Mouse (Mus musculus): Measurements from ENCODE around the gene Dupd1. TPM values are rescaled to one million over a fixed set of nuclear protein-coding genes. Genes with fewer than 3 reads are reported as not detected.
A peak's percentile ranks its signal among the peaks of the same experiment; 100 is the strongest.

Dupd1 gene
- polyA plus RNA-seq (2015; fragmentation: Nextera tagmentation; extraction: Ambion mirVana) = 0.26 and 0.31 TPM in 2 replicates

DNA sequence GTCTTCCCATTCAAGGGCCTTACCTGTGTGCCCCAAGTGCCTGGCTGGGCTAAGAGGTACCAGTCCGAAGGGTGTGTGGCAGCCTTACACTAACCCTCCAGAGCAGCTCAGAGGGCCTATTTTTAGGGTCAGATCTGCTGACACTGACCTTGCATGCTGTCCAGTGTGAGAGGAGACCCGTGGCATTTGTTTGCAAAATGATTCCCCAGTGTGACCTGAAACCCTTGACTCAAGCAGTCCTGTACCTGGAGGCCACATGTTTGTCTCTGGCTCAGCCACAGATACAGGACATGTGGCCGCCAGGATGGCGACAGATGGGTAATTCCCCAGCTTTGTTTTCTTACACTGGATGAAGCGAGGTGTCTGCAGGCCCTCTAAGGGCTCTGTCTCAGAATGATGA lies at the start of gene Dupd1:
Gene Dupd1 (minus strand): TSS at position 91 of the 400 bp plus-strand sequence.
- Histone ChIP-seq H3K36me3 (ENCODE audit: control insufficient read depth, insufficient read depth, low read length) (no peaks in the 10 kb centered on the region), H3K4me2 (ENCODE audit: low read length) (no peak within 1 kb of the TSS), H3K4me1 (ENCODE audit: control insufficient read depth, insufficient read depth, low read length) (no peaks in the 10 kb centered on the region), H3K27me3 (ENCODE audit: control insufficient read depth, insufficient read depth, low read depth, low read length) (no peaks in the 10 kb centered on the region), H3K9ac (ENCODE audit: low read depth, low read length) (no peak within 1 kb of the TSS), H3K27ac (ENCODE audit: low read length) (no peak within 1 kb of the TSS), H3K9me3 (replicated peaks; ENCODE audit: control insufficient read depth, low read length, poor library complexity, severe bottlenecking) (no peaks in the 10 kb centered on the region), H3K4me3 (ENCODE audit: low read depth, low read length) (no peak within 1 kb of the TSS)
- 89% methylated on average over 5 of the region's 5 CpGs for WGBS
- ATAC-seq = no peak

DNA sequence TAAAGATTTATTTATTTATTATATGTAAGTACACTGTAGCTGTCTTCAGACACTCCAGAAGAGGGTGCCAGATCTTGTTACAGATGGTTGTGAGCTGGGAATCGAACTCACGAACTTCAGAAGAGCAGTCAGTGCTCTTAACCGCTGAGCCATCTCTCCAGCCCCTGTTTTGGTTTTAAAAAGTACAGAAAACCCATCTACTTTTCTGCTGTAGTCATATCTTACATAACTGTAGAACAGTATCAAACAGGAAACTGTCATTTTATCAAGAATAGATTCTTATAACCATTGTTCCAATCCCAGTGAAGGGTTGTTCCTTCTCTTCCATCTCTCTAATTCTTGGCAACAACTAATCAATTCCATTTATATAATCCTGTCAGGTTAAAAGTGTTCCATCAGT lies 49.4 kb upstream of the Dupd1 start:
- Histone ChIP-seq H3K27ac (ENCODE audit: low read length) (no peak overlapping the region), H3K9ac (ENCODE audit: low read depth, low read length) (no peak overlapping the region), H3K9me3 (replicated peaks; ENCODE audit: control insufficient read depth, low read length, poor library complexity, severe bottlenecking) (no peaks in the 10 kb centered on the region), H3K27me3 (ENCODE audit: control insufficient read depth, insufficient read depth, low read depth, low read length) (no peaks in the 10 kb centered on the region), H3K4me2 (ENCODE audit: low read length) (no peak overlapping the region), H3K4me1 (ENCODE audit: control insufficient read depth, insufficient read depth, low read length) (peaks cover 2% of the 10 kb centered on the region; the same call in 1 of the 2 replicates), H3K4me3 (ENCODE audit: low read depth, low read length) (no peak overlapping the region), H3K36me3 (ENCODE audit: control insufficient read depth, insufficient read depth, low read length) (no peaks in the 10 kb centered on the region)
- WGBS = 97% methylated on average over 3 of the region's 3 CpGs
- ATAC-seq = no peak

DNA sequence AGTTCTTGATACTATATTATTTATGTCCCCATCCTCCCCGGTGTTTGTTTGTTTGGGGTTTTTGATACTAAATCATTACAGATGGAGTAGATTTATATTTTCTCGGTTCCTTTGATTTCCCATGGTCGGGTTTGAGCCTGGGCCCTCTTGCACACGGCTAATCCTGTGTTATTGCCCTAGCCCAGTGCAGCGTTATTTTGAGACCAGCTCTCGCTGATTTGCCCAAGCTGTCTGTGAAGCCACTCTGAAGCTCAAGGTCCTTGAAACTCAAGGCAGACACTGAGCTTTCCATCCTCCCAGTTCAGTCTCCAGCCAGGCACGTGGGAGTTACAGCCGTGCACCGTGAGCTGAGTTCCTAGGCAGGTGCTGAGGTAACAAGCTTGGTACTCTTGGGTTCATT lies 47.2 kb upstream of the Dupd1 start:
- no peaks in the 10 kb centered on the region for H3K4me1 ChIP-seq (ENCODE audit: control insufficient read depth, insufficient read depth, low read length)
- H3K27ac ChIP-seq (ENCODE audit: low read length) = no peak overlapping the region
- no peaks in the 10 kb centered on the region for H3K36me3 ChIP-seq (ENCODE audit: control insufficient read depth, insufficient read depth, low read length)
- no peak for ATAC-seq
- H3K4me3 ChIP-seq (ENCODE audit: low read depth, low read length) = no peak overlapping the region
- no peaks in the 10 kb centered on the region for H3K9me3 ChIP-seq (replicated peaks; ENCODE audit: control insufficient read depth, low read length, poor library complexity, severe bottlenecking)
- no peak overlapping the region for H3K4me2 ChIP-seq (ENCODE audit: low read length)
- WGBS = 89% methylated on average over 9 of the region's 9 CpGs
- H3K27me3 ChIP-seq (ENCODE audit: control insufficient read depth, insufficient read depth, low read depth, low read length) = no peaks in the 10 kb centered on the region
- no peak overlapping the region for H3K9ac ChIP-seq (ENCODE audit: low read depth, low read length)

DNA sequence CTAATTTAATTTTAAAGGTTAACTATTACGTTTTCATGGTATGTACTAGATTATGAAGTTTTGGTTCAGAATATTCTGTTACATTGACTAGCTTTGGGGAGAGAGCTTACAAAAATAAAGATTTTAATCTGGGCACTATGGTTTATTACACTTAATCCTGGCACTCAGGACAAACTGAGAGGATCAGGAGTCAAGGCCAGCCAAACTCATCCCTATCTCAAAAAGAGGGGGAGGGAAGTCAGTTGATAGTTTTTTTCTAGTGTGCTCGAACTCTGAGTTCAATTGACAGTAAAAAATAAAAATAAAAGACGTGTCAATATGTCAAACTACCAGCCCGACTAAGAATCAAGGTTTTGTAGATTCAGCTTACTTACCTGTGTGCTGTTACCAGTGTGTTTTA lies 39.0 kb upstream of the Dupd1 start:
- Histone ChIP-seq H3K9me3 (replicated peaks; ENCODE audit: control insufficient read depth, low read length, poor library complexity, severe bottlenecking) (no peaks in the 10 kb centered on the region), H3K4me1 (ENCODE audit: control insufficient read depth, insufficient read depth, low read length) (peaks cover 19% of the 10 kb centered on the region), H3K27ac (ENCODE audit: low read length) (no peak overlapping the region), H3K27me3 (ENCODE audit: control insufficient read depth, insufficient read depth, low read depth, low read length) (no peaks in the 10 kb centered on the region), H3K36me3 (ENCODE audit: control insufficient read depth, insufficient read depth, low read length) (no peaks in the 10 kb centered on the region), H3K4me2 (ENCODE audit: low read length) (no peak overlapping the region), H3K4me3 (ENCODE audit: low read depth, low read length) (no peak overlapping the region), H3K9ac (ENCODE audit: low read depth, low read length) (no peak overlapping the region)
- WGBS = 88% methylated on average over 4 of the region's 4 CpGs
- no peak for ATAC-seq

DNA sequence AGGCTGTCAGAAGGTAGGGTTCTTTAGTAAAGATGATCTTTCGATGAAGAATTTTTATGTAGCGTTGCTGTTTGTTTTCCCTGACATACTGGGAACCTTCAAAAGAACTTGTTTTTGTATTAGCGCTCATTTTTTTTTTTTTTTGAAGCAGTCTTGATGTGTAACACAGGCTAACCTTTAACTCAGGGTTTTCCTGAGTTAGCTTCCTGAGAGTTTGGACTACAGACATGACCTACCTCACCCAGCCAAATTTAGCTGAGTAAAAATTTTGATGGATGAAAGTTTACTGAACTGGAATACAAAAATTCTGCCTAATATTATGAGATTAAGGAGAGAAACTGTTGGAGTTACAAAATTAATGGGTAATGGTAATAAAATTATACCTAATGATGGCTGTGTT lies 38.0 kb upstream of the Dupd1 start:
- ATAC-seq = no peak
- Histone ChIP-seq H3K9me3 (replicated peaks; ENCODE audit: control insufficient read depth, low read length, poor library complexity, severe bottlenecking) (no peaks in the 10 kb centered on the region), H3K4me1 (ENCODE audit: control insufficient read depth, insufficient read depth, low read length) (peaks cover 19% of the 10 kb centered on the region), H3K9ac (ENCODE audit: low read depth, low read length) (0 out of 2 replicates have a peak overlapping the region, but pooled peaks have one; percentile 20), H3K27ac (ENCODE audit: low read length) (no peak overlapping the region), H3K4me2 (ENCODE audit: low read length) (peak overlapping the region; percentile 70), H3K4me3 (ENCODE audit: low read depth, low read length) (no peak overlapping the region), H3K36me3 (ENCODE audit: control insufficient read depth, insufficient read depth, low read length) (no peaks in the 10 kb centered on the region), H3K27me3 (ENCODE audit: control insufficient read depth, insufficient read depth, low read depth, low read length) (no peaks in the 10 kb centered on the region)
- 93% methylated on average over 3 of the region's 3 CpGs for WGBS

DNA sequence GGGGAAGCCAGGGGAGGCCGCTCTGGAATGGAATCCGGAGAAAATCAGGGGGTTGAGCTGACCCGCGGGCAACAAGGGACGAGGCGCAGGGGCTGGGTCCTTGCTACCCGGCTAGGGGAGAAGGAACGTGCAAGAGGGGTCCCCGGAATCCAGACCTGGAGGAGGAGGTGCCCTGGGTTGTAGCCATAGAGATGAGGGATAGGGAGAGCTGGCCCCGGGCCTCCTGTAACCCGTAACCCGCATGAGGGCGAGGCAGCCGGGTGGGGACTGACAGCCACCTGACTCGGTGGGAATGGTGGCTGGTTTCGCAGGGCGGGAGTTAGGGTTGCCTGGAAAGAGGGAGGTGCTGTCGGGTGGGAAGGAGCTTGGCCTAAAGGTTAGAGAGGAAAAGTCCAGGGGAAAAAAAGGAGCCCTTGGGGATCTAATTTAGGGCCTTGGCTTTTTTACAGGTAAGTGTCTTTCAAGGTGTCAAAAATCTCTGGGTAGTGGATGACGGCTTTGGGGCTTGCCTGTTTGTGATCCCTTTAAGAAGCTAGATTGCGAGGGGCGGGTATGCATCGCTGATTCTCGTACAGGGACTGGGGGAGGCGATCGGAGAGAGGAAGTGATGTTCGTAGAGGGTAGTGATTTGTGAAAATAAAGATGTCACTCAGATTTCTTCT lies 36.6 kb upstream of the Dupd1 start, which contains the start of gene Dusp13:
Gene Dusp13 (minus strand): TSS at position 301 of the 662 bp plus-strand sequence.
- peak within 1 kb of the TSS; percentile 89 for H3K27ac ChIP-seq (ENCODE audit: low read length)
- no peaks in the 10 kb centered on the region for H3K9me3 ChIP-seq (replicated peaks; ENCODE audit: control insufficient read depth, low read length, poor library complexity, severe bottlenecking)
- peaks cover 19% of the 10 kb centered on the region for H3K4me1 ChIP-seq (ENCODE audit: control insufficient read depth, insufficient read depth, low read length)
- 0% methylated on average over 26 of the region's 26 CpGs for WGBS
- ATAC-seq = peak; percentile 73
- H3K9ac ChIP-seq (ENCODE audit: low read depth, low read length) = peak within 1 kb of the TSS; percentile 87
- H3K27me3 ChIP-seq (ENCODE audit: control insufficient read depth, insufficient read depth, low read depth, low read length) = no peaks in the 10 kb centered on the region
- peak within 1 kb of the TSS; percentile 84 for H3K4me3 ChIP-seq (ENCODE audit: low read depth, low read length)
- H3K36me3 ChIP-seq (ENCODE audit: control insufficient read depth, insufficient read depth, low read length) = no peaks in the 10 kb centered on the region
- H3K4me2 ChIP-seq (ENCODE audit: low read length) = peak within 1 kb of the TSS; percentile 70

DNA sequence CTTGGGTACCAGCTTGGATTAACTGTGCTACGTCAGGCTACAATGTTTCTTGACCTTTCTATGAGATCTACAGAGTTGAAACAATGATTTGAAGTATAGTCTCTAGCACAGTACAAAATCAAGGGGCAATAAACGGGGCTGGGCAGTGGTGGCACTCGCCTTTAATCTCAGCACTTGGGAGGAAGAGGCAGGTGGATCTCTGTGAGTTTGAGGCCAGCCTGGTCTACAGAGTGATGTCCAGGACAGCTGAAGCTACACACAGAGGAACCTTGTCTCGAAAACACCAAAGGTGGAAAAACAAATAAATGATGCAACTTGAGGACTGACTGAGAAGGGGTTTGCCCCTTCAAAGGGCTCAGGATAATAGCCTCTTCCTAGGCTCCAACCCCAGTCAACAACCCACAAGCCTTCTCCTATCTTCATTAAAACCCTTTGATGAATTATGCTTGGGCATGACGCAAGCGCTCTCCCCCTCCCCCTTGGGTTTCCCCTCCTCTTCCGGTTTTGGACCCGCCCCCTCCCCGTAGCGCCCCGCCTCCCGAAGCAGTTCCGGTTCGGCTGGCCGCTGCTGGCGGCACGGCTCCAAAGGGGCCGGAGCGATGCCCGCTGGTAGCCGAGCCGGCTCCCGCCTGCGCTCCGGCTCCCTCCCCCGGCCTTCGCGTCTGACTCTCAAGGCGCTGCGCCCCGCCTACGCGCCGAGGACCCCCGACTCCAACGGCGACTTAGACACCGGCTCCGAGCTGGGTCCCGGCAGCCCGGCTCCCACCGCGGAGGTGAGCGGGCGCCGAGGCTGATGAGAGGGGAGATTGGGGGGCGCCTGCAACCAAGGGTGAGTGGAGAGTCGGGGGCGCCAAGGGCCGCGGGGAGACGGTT lies 35.9 kb upstream of the Dupd1 start, which contains the start of gene Samd8:
Gene Samd8 (plus strand): TSS at position 524 of the 873 bp plus-strand sequence.
- ATAC-seq = peak; percentile 89

DNA sequence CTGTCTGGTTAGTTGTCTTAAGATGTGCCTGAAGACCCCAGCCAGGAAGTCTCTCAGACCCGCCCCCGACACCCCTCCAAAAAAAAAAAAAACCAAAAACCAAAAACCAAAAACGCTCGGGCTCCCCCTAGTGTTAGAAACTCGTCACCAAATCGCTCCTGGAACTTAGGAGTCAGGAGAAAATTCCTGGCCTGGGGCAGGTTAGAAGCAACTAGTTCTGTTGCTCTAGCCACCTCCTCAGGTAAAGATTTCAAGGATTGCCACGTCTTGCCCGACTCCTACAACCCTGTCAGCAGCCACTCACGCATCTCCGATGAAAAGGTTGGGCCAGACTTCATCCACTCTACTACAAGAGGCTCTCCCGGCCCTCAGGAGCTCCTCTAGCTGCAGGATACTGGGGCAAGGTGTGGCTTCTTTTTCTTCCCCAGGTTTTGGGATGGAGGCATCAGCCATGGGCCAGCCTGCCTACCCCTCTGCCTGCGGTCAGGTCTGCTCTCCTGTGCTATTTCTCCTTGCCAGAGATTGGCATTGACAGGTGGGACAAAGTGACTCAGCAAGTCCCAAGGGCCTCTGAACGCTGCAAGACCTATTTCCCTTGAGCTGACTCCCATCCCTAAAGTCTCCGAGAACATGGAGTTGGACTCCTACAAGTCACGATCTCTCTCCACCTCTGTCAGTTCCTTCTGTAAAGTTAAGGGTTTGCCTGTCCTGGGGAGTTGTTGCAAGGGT lies 33.9 kb upstream of the Dupd1 start:
- 49% methylated on average over 15 of the region's 15 CpGs for WGBS
- Histone ChIP-seq H3K27ac (ENCODE audit: low read length) (no peak overlapping the region), H3K27me3 (ENCODE audit: control insufficient read depth, insufficient read depth, low read depth, low read length) (no peaks in the 10 kb centered on the region), H3K9ac (ENCODE audit: low read depth, low read length) (no peak overlapping the region), H3K4me3 (ENCODE audit: low read depth, low read length) (no peak overlapping the region), H3K4me2 (ENCODE audit: low read length) (no peak overlapping the region), H3K9me3 (replicated peaks; ENCODE audit: control insufficient read depth, low read length, poor library complexity, severe bottlenecking) (no peaks in the 10 kb centered on the region), H3K4me1 (ENCODE audit: control insufficient read depth, insufficient read depth, low read length) (peaks cover 16% of the 10 kb centered on the region), H3K36me3 (ENCODE audit: control insufficient read depth, insufficient read depth, low read length) (no peaks in the 10 kb centered on the region)
- no peak for ATAC-seq

More for the DNA sequence above, 35.9 kb upstream of the Dupd1 start, which contains the start of gene Samd8:
- Histone ChIP-seq H3K27ac (ENCODE audit: low read length) (peak within 1 kb of the TSS; percentile 89), H3K9me3 (replicated peaks; ENCODE audit: control insufficient read depth, low read length, poor library complexity, severe bottlenecking) (no peaks in the 10 kb centered on the region), H3K9ac (ENCODE audit: low read depth, low read length) (peak within 1 kb of the TSS; percentile 87), H3K27me3 (ENCODE audit: control insufficient read depth, insufficient read depth, low read depth, low read length) (no peaks in the 10 kb centered on the region), H3K4me3 (ENCODE audit: low read depth, low read length) (peak within 1 kb of the TSS; percentile 84), H3K36me3 (ENCODE audit: control insufficient read depth, insufficient read depth, low read length) (no peaks in the 10 kb centered on the region), H3K4me1 (ENCODE audit: control insufficient read depth, insufficient read depth, low read length) (peaks cover 19% of the 10 kb centered on the region), H3K4me2 (ENCODE audit: low read length) (peak within 1 kb of the TSS; percentile 70)
- WGBS = 5% methylated on average over 51 of the region's 52 CpGs

Data from midbrain, embryonic 16.5 days (tissue).